Mouse (Mus musculus) brown adipose tissue, adult 24 weeks (tissue): ENCODE data around the gene Flt3. TPM values are rescaled to one million over a fixed set of nuclear protein-coding genes. Genes with fewer than 3 reads are reported as not detected.

Source experiments
- H3K27ac ChIP-seq: fragments of 200-500 bp; replicated peaks from 2 replicates; pipeline ENCODE4 v1.5.1; 2012; ENCODE audit warnings: low read depth, mild to moderate bottlenecking, low read length
- H3K4me1 ChIP-seq: fragments of 200-500 bp; 2 replicates; pipeline ENCODE4 v1.6.1; 2012; ENCODE audit warnings: low read length, mixed read lengths; ENCODE audit not compliant: control insufficient read depth, insufficient read depth, insufficient read length
- H3K4me3 ChIP-seq: fragments of 200-500 bp; 2 replicates; pipeline ENCODE4 v1.5.1; 2012; ENCODE audit warnings: low read depth, mild to moderate bottlenecking, low read length, moderate library complexity; ENCODE audit not compliant: insufficient read depth
- polyA plus RNA-seq: library from polyadenylated mRNA; stranded (reverse); fragments of >200 nt; gene quantifications from 2 replicates; pipeline ENCODE4 v1.2.4, GENCODE M21; 2012; ENCODE audit not compliant: missing spikeins, insufficient read depth, insufficient read length

Gene Flt3
- polyA plus RNA-seq, 1 experiment, result not detected

DNA sequence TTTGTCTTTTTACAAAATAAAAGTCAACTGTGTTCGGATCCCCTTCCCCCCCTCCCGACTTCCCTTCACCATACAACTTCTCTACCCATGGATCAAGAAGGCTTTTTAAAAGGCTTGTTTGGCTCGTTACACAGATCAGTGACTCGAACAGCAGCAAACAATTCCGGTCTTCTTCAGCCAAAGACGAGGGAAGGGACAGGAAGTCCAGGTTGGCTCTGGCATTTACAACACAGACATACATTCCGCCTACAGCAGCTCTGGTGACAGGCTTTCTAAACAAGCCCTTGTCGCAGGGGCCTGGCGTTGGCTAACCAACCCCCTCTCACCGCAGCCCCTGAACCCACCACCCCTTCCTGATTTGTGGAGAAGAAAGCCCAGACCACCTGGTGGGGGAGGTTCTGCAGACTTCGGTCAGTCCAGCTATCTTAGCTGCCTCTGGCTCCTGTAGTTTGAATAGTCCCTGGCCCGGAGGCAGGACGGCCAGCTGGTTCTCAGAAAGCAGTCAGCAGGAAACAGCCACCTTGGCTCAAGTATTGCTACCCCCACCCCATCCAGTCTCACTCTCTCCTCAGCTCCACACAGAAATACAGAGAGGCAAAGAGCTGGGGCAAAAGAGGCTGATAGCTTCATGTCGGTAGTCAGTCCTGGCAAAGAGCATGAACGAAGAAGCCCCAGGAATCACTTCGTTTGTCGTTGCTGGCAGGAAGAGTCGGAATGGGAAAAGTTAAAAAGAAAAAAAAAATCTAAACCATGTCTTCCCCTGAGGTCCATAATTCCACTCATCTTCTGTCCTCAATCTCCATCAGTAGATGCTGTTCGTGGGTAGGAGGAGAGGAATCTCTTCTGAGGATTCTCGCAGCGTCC, 99.1 kb downstream of the Flt3 start:
- no peaks in the 10 kb centered on the region for H3K4me1 ChIP-seq
- H3K27ac ChIP-seq, result no peak overlapping the region
- H3K4me3 ChIP-seq, result no peak overlapping the region

DNA sequence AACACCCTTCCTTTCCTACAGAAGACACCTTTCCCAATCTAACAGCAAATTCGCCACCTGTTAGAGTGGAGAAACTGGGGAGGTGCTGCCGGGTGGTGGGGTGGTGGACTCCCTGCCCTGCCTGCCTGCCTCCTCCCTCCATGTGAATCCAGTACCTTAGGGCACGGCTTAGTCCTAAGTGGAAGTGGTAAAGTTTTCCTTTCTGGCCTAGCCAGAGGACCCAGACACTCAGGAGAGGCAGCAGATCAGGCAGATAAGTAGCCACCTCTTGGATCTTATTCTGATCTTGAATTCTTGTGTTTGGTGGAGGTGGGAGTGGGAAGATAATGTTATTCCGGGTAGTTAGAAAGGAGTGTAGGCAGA, 100.3 kb downstream of the Flt3 start:
- Histone ChIP-seq H3K4me1 (no peaks in the 10 kb centered on the region), H3K27ac (no peak overlapping the region), H3K4me3 (no peak overlapping the region)

DNA sequence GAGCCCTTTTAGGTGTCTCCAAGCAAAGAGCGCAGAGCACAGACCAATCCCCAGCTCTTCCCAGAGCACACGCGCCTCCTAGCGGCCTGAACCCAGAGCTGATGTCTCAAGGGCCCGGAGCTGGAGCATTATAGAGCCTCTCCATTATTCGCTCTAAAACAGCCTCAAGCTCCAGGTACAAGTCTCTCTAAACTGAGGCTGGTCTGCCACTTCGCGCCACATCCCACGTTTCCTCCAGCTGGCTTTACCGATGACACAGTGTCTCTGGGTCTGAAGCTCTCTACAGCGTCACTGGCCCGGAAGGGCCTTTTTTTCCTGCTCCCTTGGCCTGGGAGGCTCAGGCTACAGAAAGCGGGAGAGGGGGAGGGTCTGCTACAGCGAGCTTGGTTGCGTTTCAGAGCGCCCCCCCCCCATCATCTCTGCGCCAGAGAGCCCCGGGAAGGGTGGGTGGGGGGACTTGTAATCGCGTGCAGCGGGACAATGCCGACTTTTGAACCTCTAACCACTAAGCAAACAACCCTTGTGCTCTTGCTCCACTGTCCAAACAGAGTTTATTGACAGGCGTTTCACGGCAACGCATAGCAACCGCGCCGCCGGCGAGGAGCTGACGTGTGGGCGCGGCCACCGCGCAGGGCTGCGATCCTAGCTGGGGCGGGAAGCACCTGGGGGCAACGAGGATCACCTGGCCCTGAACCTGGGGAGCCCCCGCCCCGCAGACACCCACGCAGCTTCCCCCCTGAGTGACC, 100.9 kb downstream of the Flt3 start:
- no peak overlapping the region for H3K4me3 ChIP-seq
- no peaks in the 10 kb centered on the region for H3K4me1 ChIP-seq
- no peak overlapping the region for H3K27ac ChIP-seq

DNA sequence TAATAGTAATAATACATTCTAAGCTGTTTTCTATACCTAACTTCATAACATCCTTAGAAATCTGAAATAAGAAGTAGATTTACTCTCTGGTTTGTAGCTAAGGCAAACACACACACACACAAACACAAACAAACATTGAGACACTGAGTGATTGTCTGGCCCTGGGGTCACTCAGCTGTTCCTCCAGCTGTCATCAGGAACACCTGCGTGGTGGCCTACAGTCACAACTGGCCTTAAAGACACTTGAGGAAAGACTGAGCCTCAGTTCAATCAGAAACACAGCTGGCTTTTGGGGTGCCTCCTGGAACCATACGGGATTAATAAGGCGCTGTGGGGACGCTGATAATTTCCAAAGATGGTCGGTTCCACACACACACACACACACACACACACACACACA, 103.0 kb downstream of the Flt3 start:
- Histone ChIP-seq H3K4me1 (no peaks in the 10 kb centered on the region), H3K27ac (no peak overlapping the region), H3K4me3 (no peak overlapping the region)

DNA sequence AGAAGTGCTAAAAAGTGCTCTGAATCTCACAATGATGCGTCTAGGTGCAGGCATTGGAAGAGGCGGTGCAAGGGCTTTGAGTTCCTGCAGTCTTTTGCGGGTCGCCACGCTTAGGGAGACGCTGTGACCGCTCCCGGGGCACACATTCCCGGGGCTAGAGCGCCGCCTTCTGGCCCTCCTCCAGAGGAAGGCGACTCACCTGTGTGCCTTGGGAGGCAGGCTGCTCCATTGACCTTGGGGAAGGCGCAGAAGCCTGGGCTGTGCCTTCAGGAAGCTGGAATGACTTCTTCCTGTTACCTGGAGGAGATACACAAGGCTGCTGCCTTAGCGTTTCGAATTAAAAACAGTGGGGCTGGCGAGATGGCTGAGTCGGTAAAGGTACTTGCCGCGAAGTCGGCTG, 106.2 kb downstream of the Flt3 start:
- H3K4me3 ChIP-seq, result no peak overlapping the region
- H3K27ac ChIP-seq, result no peak overlapping the region
- H3K4me1 ChIP-seq, result no peaks in the 10 kb centered on the region

DNA sequence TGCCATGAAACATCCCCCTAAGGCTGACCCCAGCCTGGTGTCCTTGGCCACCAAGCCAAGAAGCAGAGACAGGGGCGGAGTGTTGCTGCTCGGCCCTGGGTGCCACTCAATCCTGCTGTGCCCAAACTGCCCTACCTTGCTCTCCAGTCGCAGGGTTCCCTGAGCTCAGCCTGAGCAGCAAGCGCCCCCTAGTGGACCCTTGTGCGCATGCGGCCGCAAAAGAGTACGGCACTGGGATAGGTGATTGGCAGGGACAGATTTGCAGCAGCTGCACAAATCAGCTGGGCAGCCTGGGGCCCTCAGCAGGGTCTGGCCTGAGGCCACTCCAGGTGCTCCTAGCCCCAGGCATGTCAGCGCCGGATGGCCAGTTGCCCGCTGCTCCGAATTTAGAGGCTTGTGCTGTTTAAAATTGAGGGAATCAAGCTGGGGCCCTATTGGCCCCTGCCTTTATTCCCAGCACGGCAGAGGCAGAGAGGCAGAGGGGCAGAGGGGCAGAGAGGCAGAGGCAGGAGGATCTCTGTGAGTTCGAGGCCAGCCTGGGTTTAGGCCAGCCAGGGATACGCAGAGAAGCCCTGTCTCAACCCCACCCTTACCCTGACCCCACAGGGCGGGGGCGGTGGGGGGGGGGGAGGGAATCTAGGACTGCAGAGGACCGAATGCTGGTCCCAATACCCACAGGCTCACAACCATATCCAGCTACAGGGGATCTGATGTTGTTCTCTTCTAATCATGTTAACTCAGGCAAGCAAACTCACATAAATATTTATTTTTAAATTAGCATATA, 107.0 kb downstream of the Flt3 start:
- Histone ChIP-seq H3K4me3 (no peak overlapping the region), H3K27ac (no peak overlapping the region), H3K4me1 (no peaks in the 10 kb centered on the region)

DNA sequence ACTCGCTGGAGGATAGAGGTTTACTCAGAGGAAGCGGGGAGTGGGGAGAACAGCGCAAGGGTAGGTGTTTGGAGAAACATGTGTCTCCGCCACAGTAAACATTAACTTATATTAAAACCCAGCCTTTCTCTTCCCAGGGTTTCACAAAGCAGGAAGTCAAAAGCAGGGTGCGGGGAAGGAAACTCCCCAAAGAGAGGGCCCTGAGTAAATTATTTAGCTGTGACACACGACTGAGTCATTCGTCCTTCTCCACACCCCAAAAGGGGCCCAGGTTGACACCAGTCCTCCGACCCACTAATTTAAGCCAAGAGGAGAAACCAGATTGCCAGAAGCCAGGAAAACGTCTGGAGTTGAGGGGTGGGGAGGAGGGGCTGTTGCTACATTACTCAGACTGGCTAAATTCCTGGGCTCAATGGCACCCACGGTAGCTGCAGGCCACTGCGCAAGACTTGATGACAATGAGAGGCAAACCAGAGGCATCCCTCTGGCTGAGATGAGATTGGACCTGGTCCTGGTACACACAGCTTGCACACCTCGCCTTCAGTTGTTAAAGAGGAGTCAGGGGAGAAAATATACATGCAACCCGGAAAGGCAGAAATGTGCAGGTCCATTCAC, 107.7 kb downstream of the Flt3 start:
- Histone ChIP-seq H3K27ac (no peak overlapping the region), H3K4me3 (no peak overlapping the region), H3K4me1 (no peaks in the 10 kb centered on the region)

DNA sequence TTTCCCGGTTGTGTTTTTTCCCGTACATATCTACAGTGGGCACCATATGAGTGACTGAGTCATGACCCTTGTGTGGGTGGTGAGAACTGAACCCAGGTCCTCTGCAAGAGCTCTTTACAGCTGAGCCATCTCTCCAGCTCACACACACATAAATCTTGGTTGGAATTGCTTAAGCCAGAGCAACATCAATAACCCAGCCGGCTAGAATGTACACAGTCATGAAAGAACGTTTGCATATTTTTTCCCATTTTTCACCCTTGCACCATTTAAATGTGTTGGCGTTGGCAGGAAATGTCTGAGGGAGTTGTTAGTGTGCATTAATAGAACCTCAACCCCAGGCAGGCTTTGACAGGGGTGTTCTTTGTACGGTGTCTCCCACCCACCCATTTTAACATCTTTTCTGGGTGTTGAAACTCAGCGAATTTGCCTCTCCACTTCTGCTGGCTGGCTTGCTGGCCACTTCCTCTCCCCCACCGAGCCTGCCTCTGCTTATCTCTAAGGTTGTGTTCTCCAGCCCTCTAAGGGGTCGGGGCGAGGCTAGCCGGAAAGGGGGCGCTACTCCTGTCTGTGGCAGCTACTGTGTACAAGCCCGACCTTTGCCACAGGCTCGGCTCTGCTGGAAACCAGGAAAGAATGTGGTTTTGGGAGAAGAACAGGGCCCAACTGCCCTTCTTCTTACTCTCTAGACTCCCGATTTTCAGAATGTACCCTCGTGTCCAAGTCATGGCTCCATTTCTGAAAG, 108.4 kb downstream of the Flt3 start:
- no peak overlapping the region for H3K4me3 ChIP-seq
- H3K27ac ChIP-seq, result no peak overlapping the region
- H3K4me1 ChIP-seq, result no peaks in the 10 kb centered on the region

DNA sequence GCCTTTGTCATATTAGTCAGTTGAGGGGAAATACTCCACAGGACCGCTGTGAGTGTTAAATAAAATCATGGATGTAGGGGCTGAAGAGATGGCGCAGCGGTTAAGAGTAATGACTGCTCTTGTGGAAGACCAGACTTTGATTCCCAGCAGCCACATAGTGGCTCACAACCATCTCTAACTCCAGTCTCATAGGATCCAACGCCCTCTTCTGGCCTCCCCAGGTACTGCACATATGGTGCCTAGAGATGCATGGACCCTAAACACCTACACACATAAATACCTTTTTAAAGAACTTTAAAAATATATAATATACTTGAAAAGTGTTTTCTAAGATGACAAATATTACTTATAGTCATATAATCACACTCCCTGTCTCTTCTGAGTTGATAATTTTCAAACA, 115.9 kb downstream of the Flt3 start:
- Histone ChIP-seq H3K4me3 (no peak overlapping the region), H3K27ac (no peak overlapping the region)

More for the DNA sequence above, 115.9 kb downstream of the Flt3 start:
- no peaks in the 10 kb centered on the region for H3K4me1 ChIP-seq

Other genes starting within 250 kb of the Flt3 start
- not detected in 2 replicates for gene Gsx1, start 211.8 kb downstream of the Flt3 start, polyA plus RNA-seq
- not detected in 2 replicates for gene Pdx1, start 130.5 kb downstream of the Flt3 start, polyA plus RNA-seq
- gene Cdx2, start 93.2 kb downstream of the Flt3 start, polyA plus RNA-seq, result not detected in 2 replicates
- gene Urad, start 78.0 kb downstream of the Flt3 start, polyA plus RNA-seq, result not detected in 2 replicates
- gene Pan3, start 29.7 kb upstream of the Flt3 start, polyA plus RNA-seq, result 22.0 and 34.1 TPM in 2 replicates